Mouse (Mus musculus) hindbrain, postnatal 0 days (tissue): Measurements from ENCODE around the gene Hoxb6. TPM values are rescaled to one million over a fixed set of nuclear protein-coding genes. Genes with fewer than 3 reads are reported as not detected.

Experiments
- ATAC-seq: fragments of 200-750 bp; cut with Nextera tagmentation; 2 replicates; pipeline ENCODE4 v1.8.0; 2017; ENCODE audit warnings: mild to moderate bottlenecking, moderate TSS enrichment, moderate library complexity
- DNase-seq: peaks from one replicate; pipeline ENCODE4 v3.0.0-alpha.2; 2015; ENCODE audit warnings: low spot score
- H3K27ac ChIP-seq: fragments of 300-500 bp; sonication (generic); 2 replicates; pipeline ENCODE4 v1.5.1; 2014; ENCODE audit warnings: mild to moderate bottlenecking
- H3K27me3 ChIP-seq: fragments of 300-500 bp; sonication (generic); 2 replicates; pipeline ENCODE4 v1.6.1; 2014; ENCODE audit warnings: low read length, mixed read lengths; ENCODE audit not compliant: insufficient read depth
- H3K36me3 ChIP-seq: fragments of 300-500 bp; sonication (generic); 2 replicates; pipeline ENCODE4 v1.6.1; 2014; ENCODE audit warnings: low read length, mixed read lengths; ENCODE audit not compliant: insufficient read depth
- H3K4me1 ChIP-seq: fragments of 300-500 bp; sonication (generic); 2 replicates; pipeline ENCODE4 v1.6.1; 2014; ENCODE audit warnings: antibody characterized with exemption, low read length, mixed read lengths; ENCODE audit not compliant: insufficient read depth
- H3K4me2 ChIP-seq: fragments of 300-500 bp; sonication (generic); 2 replicates; pipeline ENCODE4 v1.6.1; 2014; ENCODE audit warnings: low read depth, mild to moderate bottlenecking, low read length, moderate library complexity, mixed read lengths
- H3K4me3 ChIP-seq: fragments of 300-500 bp; sonication (generic); 2 replicates; pipeline ENCODE4 v1.5.1; 2014; ENCODE audit warnings: low read length
- H3K9ac ChIP-seq: fragments of 300-500 bp; sonication (generic); replicated peaks from 2 replicates; pipeline ENCODE4 v1.6.1; 2014; ENCODE audit warnings: mild to moderate bottlenecking, low read length, moderate library complexity, mixed read lengths
- H3K9me3 ChIP-seq: fragments of 300-500 bp; sonication (generic); 2 replicates; pipeline ENCODE4 v1.6.1; 2016; ENCODE audit warnings: low read length, mixed read lengths
- CTCF ChIP-seq: IDR thresholded peaks from 2 replicates; pipeline ENCODE4 v1.5.1; 2016; ENCODE audit warnings: antibody characterized with exemption, control low read depth, low read depth
- WGBS: fragments of 180-500 bp; shearing (Covaris S2); extraction: QIAGEN DNeasy Blood & Tissue Kit; methylation state at CpG from one replicate; pipeline ENCODE4 v1.1.7; 2014; 5-methylcytosine and 5-hydroxymethylcytosine counted together
- polyA plus RNA-seq: library from polyadenylated mRNA; unstranded; fragments of >200 nt; fragmentation: Nextera tagmentation; extraction: Ambion mirVana; gene quantifications from 2 replicates; pipeline ENCODE4 v1.2.1, GENCODE M21; 2015
- total RNA-seq: library from RNA; depleted of rRNA; stranded (reverse); fragments of >200 nt; gene quantifications from 2 replicates; pipeline ENCODE4 v1.2.3, GENCODE M21; 2014

Hoxb6 gene
- total and polyA plus RNA-seq, 2 experiments from 2014 or later: 23.2 to 29.0 TPM

- H3K4me3 ChIP-seq: peak overlapping the region; percentile 35
- H3K27me3 ChIP-seq: peaks cover 71% of the 10 kb centered on the region
- H3K9ac ChIP-seq: peak overlapping the region; percentile 60
- no peaks in the 10 kb centered on the region for H3K36me3 ChIP-seq
- peak overlapping the region; percentile 56 for H3K4me2 ChIP-seq
- H3K27ac ChIP-seq: peak overlapping the region; percentile 85
- no peaks in the 10 kb centered on the region for H3K4me1 ChIP-seq
- WGBS: under 1% methylated on average over 37 of the region's 45 CpGs
- ATAC-seq: peak; percentile 77; the same call in 1 of the 2 replicates
- peak; percentile 82 for DNase-seq
- H3K9me3 ChIP-seq: no peaks in the 10 kb centered on the region
- TF ChIP-seq CTCF: no peak
Measured at GRCm38 (mm10) chr11:96318368-96319070, 26.2 kb downstream of the Hoxb6 start.

DNA sequence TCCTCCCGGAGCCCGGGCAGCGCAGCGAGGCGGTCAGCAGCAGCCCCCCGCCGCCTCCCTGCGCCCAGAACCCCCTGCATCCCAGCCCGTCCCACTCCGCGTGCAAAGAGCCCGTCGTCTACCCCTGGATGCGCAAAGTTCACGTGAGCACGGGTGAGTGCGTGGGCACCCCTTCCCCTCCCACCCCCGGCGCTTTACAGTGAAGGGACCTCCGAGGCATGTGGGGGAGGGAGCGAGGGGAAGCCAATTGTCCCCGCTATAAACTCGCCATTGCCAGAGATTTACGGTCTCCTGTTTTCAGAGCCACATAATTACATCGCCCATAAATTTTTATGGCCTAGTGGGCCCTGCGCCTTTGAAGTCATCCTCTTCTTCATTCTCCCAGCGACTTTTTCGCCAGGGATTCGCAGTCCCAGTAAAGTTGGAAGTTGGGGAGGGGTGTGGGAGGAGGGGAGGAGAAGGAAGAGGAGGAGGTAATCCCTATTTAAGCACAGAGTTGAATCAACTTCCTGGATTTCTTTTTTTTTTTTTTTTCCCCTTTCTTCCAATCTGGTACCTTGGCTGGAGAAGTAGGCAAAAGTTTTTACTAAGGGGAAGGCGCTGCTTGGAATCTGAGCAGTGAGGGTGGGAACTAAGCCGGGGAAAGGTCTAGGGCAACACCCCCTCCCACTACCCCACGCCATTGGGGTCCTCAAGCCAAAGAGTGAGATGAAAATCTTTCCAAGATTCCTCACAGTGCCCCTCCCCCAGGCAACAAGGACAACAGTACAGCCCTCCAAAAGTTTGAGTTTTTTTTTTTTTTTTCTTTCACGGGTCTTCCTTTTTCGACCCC, 27.0 kb downstream of the Hoxb6 start:
- no peak for TF ChIP-seq CTCF
- H3K36me3 ChIP-seq: no peaks in the 10 kb centered on the region
- ATAC-seq: 0 out of 2 replicates have a peak, but pooled peaks have one; percentile 31
- no peaks in the 10 kb centered on the region for H3K4me1 ChIP-seq
- H3K27ac ChIP-seq: peak overlapping the region; percentile 85
- 2% methylated on average over 34 of the region's 34 CpGs for WGBS
- peak overlapping the region; percentile 56 for H3K4me2 ChIP-seq
- H3K9ac ChIP-seq: peak overlapping the region; percentile 60
- DNase-seq: no peak
- H3K4me3 ChIP-seq: peak overlapping the region; percentile 35
- H3K27me3 ChIP-seq: peaks cover 71% of the 10 kb centered on the region
- H3K9me3 ChIP-seq: no peaks in the 10 kb centered on the region

GRCm38 (mm10) chr11:96319910-96320309, 27.6 kb downstream of the Hoxb6 start:
- Histone ChIP-seq H3K4me3 (peak overlapping the region; percentile 35), H3K4me1 (no peaks in the 10 kb centered on the region), H3K36me3 (no peaks in the 10 kb centered on the region), H3K9ac (peak overlapping the region; percentile 18), H3K27me3 (peaks cover 73% of the 10 kb centered on the region), H3K9me3 (no peaks in the 10 kb centered on the region), H3K27ac (peak overlapping the region; percentile 85), H3K4me2 (peak overlapping the region; percentile 56)
- DNase-seq (no peak), ATAC-seq (no peak; the same call in 1 of the 2 replicates)
- 1% methylated on average over 29 of the region's 29 CpGs for WGBS
- no peak for TF ChIP-seq CTCF

- Histone ChIP-seq H3K9me3 (no peaks in the 10 kb centered on the region), H3K27me3 (peaks cover 73% of the 10 kb centered on the region), H3K27ac (peak overlapping the region; percentile 85), H3K4me1 (no peaks in the 10 kb centered on the region), H3K4me3 (peak overlapping the region; percentile 35), H3K4me2 (peak overlapping the region; percentile 56), H3K36me3 (no peaks in the 10 kb centered on the region), H3K9ac (peak overlapping the region; percentile 18)
- peak; percentile 60 for DNase-seq
- TF ChIP-seq CTCF: no peak
- ATAC-seq: no peak
- WGBS: 8% methylated on average over 17 of the region's 17 CpGs
Measured at GRCm38 (mm10) chr11:96320688-96321087, 28.4 kb downstream of the Hoxb6 start.

- Histone ChIP-seq H3K9ac (no peak overlapping the region), H3K4me3 (no peak overlapping the region)
Measured at GRCm38 (mm10) chr11:96321846-96322245, 29.6 kb downstream of the Hoxb6 start.

GRCm38 (mm10) chr11:96322738-96323137, 30.5 kb downstream of the Hoxb6 start:
- peak overlapping the region; percentile 85; the same call in 1 of the 2 replicates for H3K27ac ChIP-seq
- ATAC-seq (no peak), DNase-seq (no peak)
- H3K4me2 ChIP-seq: peak overlapping the region; percentile 56
- no peaks in the 10 kb centered on the region for H3K4me1 ChIP-seq
- peaks cover 80% of the 10 kb centered on the region for H3K27me3 ChIP-seq
- H3K9me3 ChIP-seq: no peaks in the 10 kb centered on the region
- TF ChIP-seq CTCF: no peak
- WGBS: 3% methylated on average over 6 of the region's 6 CpGs
- H3K36me3 ChIP-seq: no peaks in the 10 kb centered on the region
- H3K9ac ChIP-seq: 0 out of 2 replicates have a peak overlapping the region, but pooled peaks have one; percentile 7
- 0 out of 2 replicates have a peak overlapping the region, but pooled peaks have one; percentile 12 for H3K4me3 ChIP-seq

More at GRCm38 (mm10) chr11:96321846-96322245, 29.6 kb downstream of the Hoxb6 start:
- no peak for DNase-seq
- TF ChIP-seq CTCF: no peak
- H3K36me3 ChIP-seq: no peaks in the 10 kb centered on the region
- WGBS: 10% methylated on average over 5 of the region's 5 CpGs
- H3K9me3 ChIP-seq: no peaks in the 10 kb centered on the region
- peak overlapping the region; percentile 85; the same call in 1 of the 2 replicates for H3K27ac ChIP-seq
- H3K27me3 ChIP-seq: peaks cover 73% of the 10 kb centered on the region
- no peaks in the 10 kb centered on the region for H3K4me1 ChIP-seq
- ATAC-seq: no peak
- H3K4me2 ChIP-seq: peak overlapping the region; percentile 56
